Mouse (Mus musculus) heart, embryonic 11.5 days (tissue): ENCODE measurements around the gene Exoc6b. TPM values are rescaled to one million over a fixed set of nuclear protein-coding genes. Genes with fewer than 3 reads are reported as not detected.

Experiments
- ATAC-seq: fragments of 200-750 bp; cut with Nextera tagmentation; replicated peaks from 2 replicates; pipeline ENCODE4 v1.8.0; 2017; ENCODE audit warnings: moderate library complexity; ENCODE audit not compliant: insufficient number of reproducible peaks, low FRiP score, low TSS enrichment
- H3K27ac ChIP-seq: fragments of 300-500 bp; sonication (generic); 2 replicates; pipeline ENCODE4 v1.5.1; 2014; ENCODE audit warnings: mild to moderate bottlenecking, low read depth, low read length
- H3K27me3 ChIP-seq: fragments of 300-500 bp; sonication (generic); 2 replicates; pipeline ENCODE4 v1.6.1; 2014; ENCODE audit warnings: mild to moderate bottlenecking, low read length, mixed read lengths; ENCODE audit not compliant: control insufficient read depth, insufficient read depth
- H3K36me3 ChIP-seq: fragments of 300-500 bp; sonication (generic); 2 replicates; pipeline ENCODE4 v1.6.1; 2014; ENCODE audit warnings: mild to moderate bottlenecking, low read length, moderate library complexity, mixed read lengths; ENCODE audit not compliant: control insufficient read depth, insufficient read depth
- H3K4me1 ChIP-seq: fragments of 300-500 bp; sonication (generic); 2 replicates; pipeline ENCODE4 v1.6.1; 2014; ENCODE audit warnings: low read length; ENCODE audit not compliant: control insufficient read depth, insufficient read depth
- H3K4me2 ChIP-seq: fragments of 300-500 bp; sonication (generic); 2 replicates; pipeline ENCODE4 v1.6.1; 2014; ENCODE audit warnings: mild to moderate bottlenecking, moderate library complexity
- H3K4me3 ChIP-seq: fragments of 300-500 bp; sonication (generic); 2 replicates; pipeline ENCODE4 v1.5.1; 2014; ENCODE audit warnings: low read depth, low read length
- H3K9ac ChIP-seq: fragments of 300-500 bp; sonication (generic); 2 replicates; pipeline ENCODE4 v1.6.1; 2014; ENCODE audit warnings: mild to moderate bottlenecking, low read depth, low read length, moderate library complexity
- H3K9me3 ChIP-seq: fragments of 300-500 bp; sonication (generic); replicated peaks from 2 replicates; pipeline ENCODE4 v1.6.1; 2016; ENCODE audit warnings: low read length; ENCODE audit not compliant: control insufficient read depth
- WGBS: fragments of 180-500 bp; shearing (Covaris S2); extraction: QIAGEN DNeasy Blood & Tissue Kit; methylation state at CpG from one replicate; pipeline ENCODE4 v1.1.7; 2014; ENCODE audit not compliant: insufficient replicate concordance; 5-methylcytosine and 5-hydroxymethylcytosine counted together
- polyA plus RNA-seq: library from polyadenylated mRNA; unstranded; fragments of >200 nt; fragmentation: Nextera tagmentation; extraction: Ambion mirVana; gene quantifications from 2 replicates; pipeline ENCODE4 v1.2.1, GENCODE M21; 2014

Exoc6b gene
- polyA plus RNA-seq, 1 experiment from 2014 or later = 24.2 TPM

DNA sequence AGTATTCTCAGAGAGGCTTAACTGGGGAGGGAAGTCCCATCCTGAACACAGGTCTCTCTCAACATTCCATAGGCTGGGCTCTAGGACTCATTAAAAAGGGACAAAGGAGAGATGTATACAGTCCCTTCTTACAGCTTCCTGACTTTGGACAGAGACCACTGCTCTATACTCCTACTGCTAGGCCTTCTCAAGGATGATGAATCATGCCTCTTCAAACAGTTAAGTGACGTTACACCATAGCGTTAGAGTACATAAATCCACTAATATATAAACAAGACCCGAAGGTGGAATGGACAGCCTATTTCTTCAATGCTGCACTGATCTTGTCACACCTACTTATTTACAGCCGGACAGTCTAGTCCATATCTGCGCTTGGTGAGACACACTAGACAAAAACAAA is 369.7 kb downstream of the Exoc6b start:
- H3K9ac ChIP-seq = no peak overlapping the region
- H3K4me3 ChIP-seq = no peak overlapping the region
- H3K9me3 ChIP-seq = no peaks in the 10 kb centered on the region
- H3K4me2 ChIP-seq = no peak overlapping the region
- WGBS = 72% methylated on average over 5 of the region's 5 CpGs
- no peak for ATAC-seq
- H3K36me3 ChIP-seq = no peaks in the 10 kb centered on the region
- H3K27me3 ChIP-seq = no peaks in the 10 kb centered on the region
- peaks cover 25% of the 10 kb centered on the region for H3K4me1 ChIP-seq
- no peak overlapping the region for H3K27ac ChIP-seq

DNA sequence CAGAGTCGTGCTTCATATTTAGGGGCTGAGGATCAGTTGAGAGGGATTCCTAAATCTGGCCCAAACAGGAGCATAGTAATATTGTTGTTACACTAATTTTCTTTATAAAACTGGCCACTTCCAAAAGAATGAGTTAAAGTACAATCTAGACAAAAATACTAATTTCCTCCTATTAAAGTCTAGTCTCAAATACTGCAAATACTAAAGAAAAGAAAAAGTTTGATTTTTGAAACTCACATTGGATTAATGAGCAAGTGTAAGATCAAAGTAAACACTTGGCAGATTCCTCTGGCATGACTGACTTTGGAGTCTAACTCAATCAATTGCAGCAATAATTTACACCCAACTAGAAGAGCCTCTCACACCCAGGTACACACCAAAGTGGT is 371.0 kb downstream of the Exoc6b start:
- Histone ChIP-seq H3K4me3 (no peak overlapping the region), H3K27me3 (no peaks in the 10 kb centered on the region), H3K27ac (no peak overlapping the region), H3K9ac (no peak overlapping the region), H3K4me1 (peaks cover 27% of the 10 kb centered on the region), H3K4me2 (no peak overlapping the region), H3K9me3 (no peaks in the 10 kb centered on the region), H3K36me3 (no peaks in the 10 kb centered on the region)
- no peak for ATAC-seq
- 35% methylated on average over 1 of the region's 1 CpGs for WGBS

DNA sequence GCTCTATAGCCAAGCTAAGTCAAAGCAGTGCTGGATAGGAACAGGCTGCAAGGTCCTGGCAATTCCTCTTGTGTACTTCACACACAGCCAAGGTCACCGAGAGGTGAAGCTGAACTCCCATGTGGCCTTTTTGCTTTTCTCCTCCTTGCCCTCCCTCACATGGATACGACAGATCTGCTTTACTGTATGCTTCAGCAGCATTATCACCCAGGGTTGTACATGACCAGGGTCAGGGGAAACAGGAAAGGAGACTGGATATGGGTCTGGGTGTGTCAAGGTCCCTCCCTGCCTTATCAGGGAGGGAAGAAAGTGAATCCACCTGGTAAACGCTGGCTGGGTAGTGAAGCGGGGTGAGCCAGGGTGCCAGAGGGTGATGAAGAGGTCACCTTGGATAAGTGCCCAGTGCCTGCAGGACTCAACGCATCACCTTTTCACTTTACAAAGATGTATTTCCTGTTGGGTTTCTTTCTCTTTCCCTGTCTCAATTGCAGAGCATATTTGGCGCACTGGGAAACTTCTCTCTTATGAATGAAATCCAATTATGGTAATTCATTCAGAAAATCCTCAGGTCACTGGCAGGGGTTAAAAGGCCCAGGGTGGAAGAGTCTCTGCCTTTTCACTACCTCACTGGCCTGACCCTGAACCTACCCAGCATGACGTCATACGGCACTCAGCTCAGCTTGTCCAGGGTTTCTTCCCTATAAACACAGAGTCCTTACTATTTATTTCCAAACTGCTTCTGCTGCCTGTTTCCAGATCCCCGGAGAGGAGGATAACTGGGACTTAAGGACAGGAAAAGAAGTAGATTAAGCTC is 371.6 kb downstream of the Exoc6b start:
- peak overlapping the region; percentile 22; the same call in 1 of the 2 replicates for H3K27ac ChIP-seq

DNA sequence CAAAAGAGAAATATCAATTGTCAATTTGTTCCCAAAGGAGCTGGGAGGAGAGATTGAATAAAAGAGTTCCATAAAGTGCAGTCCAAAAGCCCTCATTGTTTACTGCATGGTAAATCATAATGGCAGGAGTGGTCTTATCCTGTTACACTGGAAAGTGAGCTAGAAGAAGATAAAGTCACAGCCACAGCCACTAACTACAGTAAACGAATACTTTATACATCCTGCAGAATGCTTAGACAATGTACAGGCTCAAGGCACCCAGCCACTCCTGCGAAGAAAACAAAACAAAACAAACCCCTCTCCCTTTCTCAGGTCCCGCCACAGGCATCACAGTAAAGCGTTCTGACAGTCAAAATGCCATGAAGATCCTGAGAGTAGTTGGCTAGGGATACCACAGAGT is 375.5 kb downstream of the Exoc6b start:
- ATAC-seq = no peak
- H3K4me2 ChIP-seq = no peak overlapping the region
- no peak overlapping the region for H3K27ac ChIP-seq
- no peak overlapping the region for H3K4me3 ChIP-seq
- H3K9ac ChIP-seq = no peak overlapping the region
- peaks cover 27% of the 10 kb centered on the region for H3K4me1 ChIP-seq
- no peaks in the 10 kb centered on the region for H3K9me3 ChIP-seq
- H3K27me3 ChIP-seq = no peaks in the 10 kb centered on the region
- H3K36me3 ChIP-seq = no peaks in the 10 kb centered on the region
- WGBS = 49% methylated on average over 4 of the region's 4 CpGs

More for the DNA sequence above, 371.6 kb downstream of the Exoc6b start:
- Histone ChIP-seq H3K4me2 (peak overlapping the region; percentile 19; the same call in 1 of the 2 replicates), H3K9ac (no peak overlapping the region), H3K4me1 (peaks cover 30% of the 10 kb centered on the region), H3K9me3 (no peaks in the 10 kb centered on the region), H3K36me3 (no peaks in the 10 kb centered on the region), H3K27me3 (no peaks in the 10 kb centered on the region), H3K4me3 (no peak overlapping the region)
- 29% methylated on average over 9 of the region's 9 CpGs for WGBS
- 0 out of 2 replicates have a peak, but pooled peaks have one; percentile 35 for ATAC-seq

DNA sequence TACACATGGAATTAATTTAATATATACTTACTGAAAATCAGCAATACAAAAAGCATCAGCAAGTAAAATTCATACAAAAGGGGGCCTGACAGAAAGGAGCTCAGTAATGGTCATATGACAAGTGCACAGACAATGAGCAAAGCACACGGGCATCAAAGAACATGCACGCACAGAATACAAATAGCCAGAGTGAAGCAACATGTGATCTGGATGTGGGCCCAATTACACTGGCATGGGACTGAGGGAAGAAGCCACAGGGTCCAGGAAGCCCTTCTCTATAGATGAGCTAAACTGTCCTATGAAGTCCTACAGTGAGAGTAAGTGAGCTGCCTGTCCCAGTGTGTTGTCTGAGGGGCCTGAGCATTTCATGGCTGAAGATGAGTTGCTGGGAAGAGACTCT is 376.1 kb downstream of the Exoc6b start:
- Histone ChIP-seq H3K9me3 (no peaks in the 10 kb centered on the region), H3K4me2 (no peak overlapping the region), H3K4me3 (no peak overlapping the region), H3K4me1 (peaks cover 27% of the 10 kb centered on the region), H3K36me3 (no peaks in the 10 kb centered on the region), H3K9ac (no peak overlapping the region), H3K27ac (no peak overlapping the region), H3K27me3 (no peaks in the 10 kb centered on the region)
- WGBS = 94% methylated on average over 2 of the region's 2 CpGs
- ATAC-seq = no peak

DNA sequence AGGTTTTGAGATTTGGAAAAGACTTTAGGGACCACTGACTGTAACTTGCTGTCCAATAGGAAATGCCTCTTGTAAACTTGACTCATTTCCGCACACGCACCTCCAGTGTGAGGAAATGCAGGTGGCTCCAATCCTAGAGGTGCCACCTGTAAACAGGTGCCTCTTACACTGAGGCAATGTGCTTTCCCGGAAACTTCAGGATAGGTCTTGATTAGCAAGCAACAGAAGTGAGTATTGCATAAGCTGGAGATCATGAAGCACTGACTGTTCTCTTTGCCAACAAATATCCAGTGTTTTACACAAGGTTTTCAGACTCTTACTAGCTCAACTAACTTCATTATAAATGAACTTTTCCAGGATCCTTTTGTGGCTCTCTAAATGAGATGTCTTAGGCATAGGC is 377.4 kb downstream of the Exoc6b start:
- no peaks in the 10 kb centered on the region for H3K27me3 ChIP-seq
- peaks cover 16% of the 10 kb centered on the region for H3K4me1 ChIP-seq

DNA sequence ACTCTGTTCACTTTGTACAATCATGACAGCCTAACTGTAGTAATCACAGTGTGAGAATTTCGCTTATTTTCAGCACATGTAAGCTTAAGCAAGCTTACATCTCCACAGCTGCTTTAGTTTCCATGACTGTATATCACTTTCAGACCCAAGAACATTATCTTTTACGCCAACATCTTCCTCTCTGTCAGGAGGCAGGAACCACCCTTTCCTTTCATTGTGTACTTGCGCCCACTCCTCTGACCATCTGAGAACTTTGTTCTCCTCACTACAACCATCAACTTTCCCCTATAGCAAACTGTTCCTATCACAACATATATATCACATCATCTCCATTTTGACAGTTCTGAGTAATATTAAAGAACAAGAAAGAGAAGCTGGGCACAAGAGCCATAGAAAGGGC is 391.5 kb downstream of the Exoc6b start:
- Histone ChIP-seq H3K4me2 (no peak overlapping the region), H3K9ac (no peak overlapping the region)

More for the DNA sequence above, 377.4 kb downstream of the Exoc6b start:
- no peak for ATAC-seq
- Histone ChIP-seq H3K36me3 (no peaks in the 10 kb centered on the region), H3K4me2 (no peak overlapping the region), H3K9me3 (no peaks in the 10 kb centered on the region), H3K4me3 (no peak overlapping the region), H3K27ac (no peak overlapping the region), H3K9ac (no peak overlapping the region)
- 80% methylated on average over 3 of the region's 3 CpGs for WGBS

DNA sequence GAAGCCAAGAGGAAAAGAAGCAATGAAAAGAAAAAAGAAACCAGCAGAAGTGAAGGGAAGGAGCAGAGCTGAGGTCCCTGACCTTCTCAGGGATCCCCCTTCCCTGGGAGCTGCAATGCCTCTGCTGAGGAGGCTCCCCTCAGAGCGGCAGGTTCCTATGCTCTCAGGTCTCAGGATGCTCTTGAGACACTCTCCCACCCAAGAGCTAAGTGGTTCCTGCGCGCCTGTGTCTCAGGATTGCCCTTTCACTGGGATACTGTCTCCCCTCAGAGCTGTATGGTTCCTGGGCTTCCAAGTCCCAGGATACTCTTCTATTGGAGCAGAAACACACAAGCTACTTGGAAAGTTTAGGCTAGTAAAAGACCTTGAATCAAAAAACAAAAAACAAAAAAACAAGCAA is 394.4 kb downstream of the Exoc6b start:
- H3K4me3 ChIP-seq = no peak overlapping the region
- H3K36me3 ChIP-seq = no peaks in the 10 kb centered on the region
- no peaks in the 10 kb centered on the region for H3K4me1 ChIP-seq
- H3K9ac ChIP-seq = no peak overlapping the region
- 90% methylated on average over 3 of the region's 3 CpGs for WGBS
- no peaks in the 10 kb centered on the region for H3K27me3 ChIP-seq
- no peak overlapping the region for H3K4me2 ChIP-seq
- no peak overlapping the region for H3K27ac ChIP-seq
- no peak for ATAC-seq
- H3K9me3 ChIP-seq = peaks cover 7% of the 10 kb centered on the region

More for the DNA sequence above, 391.5 kb downstream of the Exoc6b start:
- no peaks in the 10 kb centered on the region for H3K36me3 ChIP-seq
- H3K9me3 ChIP-seq = no peaks in the 10 kb centered on the region; the same call in 1 of the 2 replicates
- H3K4me3 ChIP-seq = no peak overlapping the region
- H3K27me3 ChIP-seq = no peaks in the 10 kb centered on the region
- H3K27ac ChIP-seq = no peak overlapping the region
- H3K4me1 ChIP-seq = no peaks in the 10 kb centered on the region
- no peak for ATAC-seq
- WGBS = 63% methylated on average over 3 of the region's 3 CpGs

DNA sequence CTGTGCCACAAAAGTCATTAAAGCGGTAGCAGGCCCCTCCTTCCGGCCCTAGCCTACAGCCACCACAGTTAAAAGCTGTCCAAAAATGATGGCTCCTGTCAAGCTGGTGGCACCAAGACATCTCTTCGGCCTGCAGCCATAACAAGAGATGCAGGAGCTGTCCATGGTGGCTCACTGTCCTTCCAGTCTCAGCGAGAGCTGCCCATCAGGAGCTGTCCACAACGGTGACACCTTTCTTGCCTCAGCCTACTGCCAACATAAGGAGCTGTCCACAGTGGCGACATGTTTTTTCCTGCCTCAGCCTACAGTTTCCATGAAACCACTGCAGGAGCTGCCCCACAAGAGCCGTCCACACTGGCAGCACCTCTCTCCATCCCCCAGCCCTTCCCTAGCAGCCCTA is 395.2 kb downstream of the Exoc6b start:
- 74% methylated on average over 7 of the region's 7 CpGs for WGBS
- H3K4me1 ChIP-seq = no peaks in the 10 kb centered on the region
- H3K9me3 ChIP-seq = peaks cover 7% of the 10 kb centered on the region
- H3K9ac ChIP-seq = no peak overlapping the region
- H3K4me2 ChIP-seq = no peak overlapping the region
- no peaks in the 10 kb centered on the region for H3K36me3 ChIP-seq
- H3K27me3 ChIP-seq = no peaks in the 10 kb centered on the region
- no peak for ATAC-seq
- H3K27ac ChIP-seq = no peak overlapping the region
- H3K4me3 ChIP-seq = no peak overlapping the region
